Mouse (Mus musculus) embryonic facial prominence, embryonic 11.5 days (tissue): ENCODE measurements around the gene Il18r1. TPM values are rescaled to one million over a fixed set of nuclear protein-coding genes. Genes with fewer than 3 reads are reported as not detected.

Experiments
- ATAC-seq: fragments of 200-750 bp; cut with Nextera tagmentation; replicated peaks from 2 replicates; pipeline ENCODE4 v1.8.0; 2017; ENCODE audit warnings: low read depth; ENCODE audit not compliant: insufficient number of reproducible peaks, low FRiP score, low TSS enrichment
- DNase-seq: peaks from one replicate; pipeline ENCODE4 v3.0.0-alpha.2; 2015; ENCODE audit warnings: low spot score
- H3K27ac ChIP-seq: fragments of 300-500 bp; sonication (generic); replicated peaks from 2 replicates; pipeline ENCODE4 v1.5.1; 2014; ENCODE audit warnings: mild to moderate bottlenecking, low read depth, low read length, control low read depth
- H3K27me3 ChIP-seq: fragments of 300-500 bp; sonication (generic); 2 replicates; pipeline ENCODE4 v1.6.1; 2014; ENCODE audit warnings: mild to moderate bottlenecking, low read length, moderate library complexity, mixed read lengths; ENCODE audit not compliant: control insufficient read depth, insufficient read depth
- H3K36me3 ChIP-seq: fragments of 300-500 bp; sonication (generic); replicated peaks from 2 replicates; pipeline ENCODE4 v1.6.1; 2014; ENCODE audit warnings: low read depth, mild to moderate bottlenecking, low read length, moderate library complexity, mixed read lengths; ENCODE audit not compliant: control insufficient read depth, insufficient read depth
- H3K4me1 ChIP-seq: fragments of 300-500 bp; sonication (generic); 2 replicates; pipeline ENCODE4 v1.6.1; 2014; ENCODE audit warnings: low read length, mixed read lengths; ENCODE audit not compliant: control insufficient read depth, insufficient read depth
- H3K4me2 ChIP-seq: fragments of 300-500 bp; sonication (generic); 2 replicates; pipeline ENCODE4 v1.6.1; 2014; ENCODE audit warnings: low read depth, mild to moderate bottlenecking, control low read depth, low read length, moderate library complexity
- H3K4me3 ChIP-seq: fragments of 300-500 bp; sonication (generic); 2 replicates; pipeline ENCODE4 v1.5.1; 2014; ENCODE audit warnings: low read depth, low read length, control low read depth
- H3K9ac ChIP-seq: fragments of 300-500 bp; sonication (generic); replicated peaks from 2 replicates; pipeline ENCODE4 v1.6.1; 2014; ENCODE audit warnings: mild to moderate bottlenecking, control low read depth, low read length
- H3K9me3 ChIP-seq: fragments of 300-500 bp; sonication (generic); replicated peaks from 2 replicates; pipeline ENCODE4 v1.6.1; 2016; ENCODE audit warnings: mild to moderate bottlenecking, low read length, inconsistent platforms, mixed read lengths; ENCODE audit not compliant: control insufficient read depth
- WGBS: fragments of 180-500 bp; shearing (Covaris S2); extraction: QIAGEN DNeasy Blood & Tissue Kit; methylation state at CpG from one replicate; pipeline ENCODE4 v1.1.7; 2014; 5-methylcytosine and 5-hydroxymethylcytosine counted together
- polyA plus RNA-seq: library from polyadenylated mRNA; unstranded; fragments of >200 nt; fragmentation: Nextera tagmentation; extraction: Ambion mirVana; gene quantifications from 2 replicates; pipeline ENCODE4 v1.2.1, GENCODE M21; 2014

The Il18r1 gene
- polyA plus RNA-seq, 1 experiment from 2014 or later = not detected

DNA sequence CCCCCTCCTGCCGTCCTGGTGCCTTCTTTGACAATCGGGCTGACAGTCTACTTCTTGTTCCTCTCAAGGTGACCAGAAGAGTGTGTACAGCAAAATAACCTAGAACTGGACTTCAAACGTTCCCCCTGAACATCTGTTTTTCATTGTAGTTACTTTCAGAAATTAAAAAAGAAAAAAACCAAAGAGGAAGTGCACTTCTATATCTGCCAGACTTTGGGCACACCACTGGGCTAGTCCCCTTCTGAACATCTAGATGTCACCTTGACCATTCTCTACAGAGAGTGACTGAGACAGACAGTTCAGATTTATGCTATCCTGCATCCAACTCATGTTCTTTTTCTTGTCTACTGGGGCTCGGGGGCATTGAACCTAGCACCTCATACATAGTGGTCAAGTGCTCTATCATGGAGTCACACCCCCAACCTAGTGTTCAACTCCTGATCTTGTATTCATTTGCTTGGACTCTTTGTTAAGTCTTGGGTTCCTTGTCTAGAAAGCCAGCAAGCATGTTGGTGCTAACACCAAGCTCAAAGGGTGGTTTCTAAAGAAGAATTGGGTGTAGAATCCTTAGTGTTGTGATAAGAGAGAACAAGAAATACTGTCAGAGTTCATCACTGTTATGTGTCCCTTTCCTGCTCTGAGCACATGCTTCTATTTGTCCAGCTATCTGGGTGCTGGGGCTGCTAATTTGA lies 35.1 kb upstream of the Il18r1 start:
- DNase-seq (no peak), ATAC-seq (no peak)
- 69% methylated on average over 4 of the region's 4 CpGs for WGBS
- Histone ChIP-seq H3K4me1 (no peaks in the 10 kb centered on the region), H3K9ac (no peak overlapping the region), H3K27ac (no peak overlapping the region), H3K36me3 (no peaks in the 10 kb centered on the region), H3K27me3 (no peaks in the 10 kb centered on the region), H3K4me2 (no peak overlapping the region), H3K9me3 (no peaks in the 10 kb centered on the region), H3K4me3 (no peak overlapping the region)

DNA sequence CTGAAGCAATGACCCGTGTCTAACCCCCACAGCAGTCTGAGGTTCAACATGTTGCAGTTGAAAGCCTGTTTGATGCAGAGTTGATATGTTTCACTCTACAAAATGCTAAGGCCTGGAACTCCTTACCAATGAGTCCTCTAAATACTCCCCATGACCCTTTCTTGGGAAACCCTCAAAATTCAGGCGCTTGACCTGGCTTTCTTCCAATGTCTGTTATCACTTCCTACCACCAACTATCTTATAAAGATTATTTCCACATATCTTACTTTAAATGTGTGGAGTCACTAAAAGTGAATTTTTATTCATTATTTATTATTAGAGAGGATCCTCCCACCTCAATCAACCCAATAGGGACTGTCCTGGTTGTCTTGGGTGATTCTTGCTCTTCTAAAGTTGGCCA lies 33.2 kb upstream of the Il18r1 start:
- no peaks in the 10 kb centered on the region for H3K4me1 ChIP-seq
- ATAC-seq = no peak
- DNase-seq = no peak
- no peak overlapping the region for H3K4me2 ChIP-seq
- H3K9me3 ChIP-seq = no peaks in the 10 kb centered on the region
- H3K27ac ChIP-seq = no peak overlapping the region
- no peaks in the 10 kb centered on the region for H3K36me3 ChIP-seq
- H3K27me3 ChIP-seq = no peaks in the 10 kb centered on the region
- no peak overlapping the region for H3K4me3 ChIP-seq
- 88% methylated on average over 2 of the region's 2 CpGs for WGBS
- H3K9ac ChIP-seq = no peak overlapping the region

DNA sequence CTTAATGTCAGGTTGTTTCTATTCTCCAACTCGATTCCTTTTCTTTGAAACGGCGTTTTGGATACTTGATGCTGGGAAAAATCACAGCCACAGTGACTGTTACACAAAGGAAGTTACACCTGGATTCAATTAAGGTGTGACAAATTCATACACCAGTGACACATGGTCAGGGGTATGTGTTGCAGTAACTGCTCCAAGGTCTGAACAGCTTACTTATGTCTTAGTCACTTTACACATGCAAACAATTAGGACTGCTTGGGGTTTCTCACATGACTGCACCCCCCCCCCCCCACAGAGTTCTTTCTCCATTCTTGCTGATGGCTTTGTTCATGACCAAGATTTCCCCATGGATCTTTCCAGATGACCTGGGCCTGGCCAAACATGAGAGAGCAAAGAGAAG lies 29.4 kb upstream of the Il18r1 start:
- Histone ChIP-seq H3K9me3 (no peaks in the 10 kb centered on the region), H3K4me3 (no peak overlapping the region), H3K9ac (no peak overlapping the region), H3K36me3 (no peaks in the 10 kb centered on the region), H3K4me2 (no peak overlapping the region), H3K4me1 (no peaks in the 10 kb centered on the region), H3K27me3 (no peaks in the 10 kb centered on the region), H3K27ac (no peak overlapping the region)
- WGBS = 43% methylated on average over 3 of the region's 3 CpGs
- ATAC-seq (no peak), DNase-seq (peak; percentile 78)

GRCm38 (mm10) chr1:40437340-40437739 lies 28.0 kb upstream of the Il18r1 start:
- Histone ChIP-seq H3K27me3 (no peaks in the 10 kb centered on the region), H3K9ac (no peak overlapping the region), H3K9me3 (no peaks in the 10 kb centered on the region), H3K4me1 (no peaks in the 10 kb centered on the region), H3K36me3 (no peaks in the 10 kb centered on the region), H3K27ac (no peak overlapping the region), H3K4me2 (no peak overlapping the region), H3K4me3 (no peak overlapping the region)
- 85% methylated on average over 2 of the region's 2 CpGs for WGBS
- DNase-seq = no peak
- no peak for ATAC-seq

DNA sequence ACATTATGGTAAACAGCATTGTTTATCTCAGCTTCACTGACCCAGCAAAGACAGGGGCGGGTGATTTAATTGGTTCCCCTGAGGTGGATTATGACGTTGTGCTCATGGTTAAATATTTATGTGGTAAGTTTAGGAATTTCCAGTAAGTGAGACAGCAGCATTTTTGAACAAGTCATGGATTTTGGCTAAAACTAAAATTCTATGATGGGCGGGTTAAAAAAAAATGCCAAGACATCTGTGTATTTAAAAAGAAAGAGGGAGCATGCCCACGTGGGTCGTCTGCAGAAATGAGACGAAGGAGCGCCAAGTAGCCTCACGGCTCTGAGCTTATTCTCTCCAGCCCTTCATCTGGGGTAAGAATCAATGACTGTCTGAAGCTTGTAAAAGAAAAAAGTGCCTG lies 25.8 kb upstream of the Il18r1 start:
- Histone ChIP-seq H3K27ac (no peak overlapping the region), H3K36me3 (no peaks in the 10 kb centered on the region), H3K27me3 (no peaks in the 10 kb centered on the region), H3K4me3 (no peak overlapping the region), H3K4me2 (no peak overlapping the region), H3K4me1 (no peaks in the 10 kb centered on the region), H3K9me3 (no peaks in the 10 kb centered on the region), H3K9ac (no peak overlapping the region)
- DNase-seq = no peak
- no peak for ATAC-seq
- WGBS = 78% methylated on average over 8 of the region's 8 CpGs

- no peak overlapping the region for H3K4me2 ChIP-seq
- H3K4me1 ChIP-seq = no peaks in the 10 kb centered on the region
- DNase-seq (no peak), ATAC-seq (no peak)
- H3K9me3 ChIP-seq = no peaks in the 10 kb centered on the region
- no peak overlapping the region for H3K4me3 ChIP-seq
- H3K27ac ChIP-seq = no peak overlapping the region
- H3K36me3 ChIP-seq = no peaks in the 10 kb centered on the region
- WGBS = 96% methylated on average over 3 of the region's 3 CpGs
- H3K27me3 ChIP-seq = no peaks in the 10 kb centered on the region
- no peak overlapping the region for H3K9ac ChIP-seq
These were observed 20.6 kb upstream of the Il18r1 start for GRCm38 (mm10) chr1:40444800-40445199.

DNA sequence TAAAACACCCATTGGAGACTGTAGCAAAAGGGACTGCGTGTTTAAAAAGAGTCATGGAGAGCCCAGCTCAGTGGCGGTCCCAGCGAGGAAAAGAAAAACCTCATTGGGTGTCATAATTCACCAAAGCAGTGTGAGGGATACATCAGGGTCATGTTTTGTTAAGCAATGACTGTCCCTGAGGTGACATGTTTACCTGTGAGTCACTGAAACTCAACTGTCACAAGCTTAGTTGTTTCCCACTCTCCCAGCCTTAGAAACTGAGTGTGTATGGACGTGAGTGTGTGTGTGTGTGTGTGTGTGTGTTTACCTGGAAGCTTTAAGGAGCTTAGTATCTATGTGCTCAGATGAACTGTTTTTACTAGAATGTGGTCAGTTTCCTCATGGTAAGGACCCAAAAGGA lies 2.0 kb downstream of the Il18r1 start:
- Histone ChIP-seq H3K27me3 (no peaks in the 10 kb centered on the region), H3K9me3 (no peaks in the 10 kb centered on the region), H3K4me1 (no peaks in the 10 kb centered on the region), H3K27ac (no peak overlapping the region), H3K9ac (no peak overlapping the region), H3K4me3 (no peak overlapping the region), H3K4me2 (no peak overlapping the region), H3K36me3 (no peaks in the 10 kb centered on the region)
- ATAC-seq = no peak
- 90% methylated on average over 4 of the region's 4 CpGs for WGBS
- DNase-seq = no peak

DNA sequence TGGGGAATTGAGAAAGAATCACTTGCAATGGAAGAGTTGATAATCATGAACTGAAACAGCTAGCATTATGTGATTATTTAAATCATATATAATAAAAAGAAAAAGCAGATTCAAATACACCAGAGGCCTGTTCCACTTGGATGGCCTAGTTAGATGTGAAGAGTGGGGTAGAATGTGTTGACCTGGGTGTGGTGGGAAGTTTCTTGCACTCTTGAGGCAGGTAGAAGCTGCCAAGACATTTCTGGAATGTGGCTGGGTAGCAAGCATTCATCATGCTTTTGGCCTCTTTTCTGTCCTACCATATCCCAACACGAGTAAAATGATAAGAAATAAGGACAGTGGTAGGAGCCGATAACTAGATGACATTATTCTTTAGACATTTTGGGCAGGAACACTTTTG lies 3.5 kb downstream of the Il18r1 start:
- no peak overlapping the region for H3K9ac ChIP-seq
- H3K27ac ChIP-seq = no peak overlapping the region
- H3K4me2 ChIP-seq = no peak overlapping the region
- no peak overlapping the region for H3K4me3 ChIP-seq
- H3K27me3 ChIP-seq = no peaks in the 10 kb centered on the region
- DNase-seq (no peak), ATAC-seq (no peak)
- H3K36me3 ChIP-seq = no peaks in the 10 kb centered on the region
- WGBS = 83% methylated on average over 2 of the region's 2 CpGs
- H3K4me1 ChIP-seq = no peaks in the 10 kb centered on the region
- H3K9me3 ChIP-seq = no peaks in the 10 kb centered on the region
